Mouse (Mus musculus) heart, embryonic 14.5 days (tissue): ENCODE measurements at regions not wholly inside any gene's neighbourhood (a gene's known extent, or its start where the extent isn't known, plus 50 kb on each side); places are given as distances from the start of the nearest gene placed in this dataset.

Experiments
- ATAC-seq: fragments of 200-750 bp; cut with Nextera tagmentation; 2 replicates; pipeline ENCODE4 v1.8.0; 2017; ENCODE audit warnings: low read depth, moderate TSS enrichment; ENCODE audit not compliant: insufficient number of reproducible peaks, insufficient read depth, low FRiP score
- H3K27ac ChIP-seq, 2 experiments: fragments of 200-500 bp in 1 of 2; fragments of 300-500 bp in 1 of 2; sonication (generic) in 1 of 2; replicated peaks in 1 of 2; 2 replicates each; pipeline ENCODE4 v1.5.1; 2012 to 2014; ENCODE audit warnings: low read depth in 2 of 2, low read length in 2 of 2, control low read depth in 1 of 2, mild to moderate bottlenecking in 1 of 2, mixed read lengths in 1 of 2; ENCODE audit not compliant: control insufficient read depth in 1 of 2, insufficient read depth in 1 of 2
- H3K27me3 ChIP-seq: fragments of 300-500 bp; sonication (generic); 2 replicates; pipeline ENCODE4 v1.6.1; 2014; ENCODE audit warnings: mild to moderate bottlenecking, low read length, control low read depth; ENCODE audit not compliant: control insufficient read depth, insufficient read depth
- H3K36me3 ChIP-seq: fragments of 300-500 bp; sonication (generic); 2 replicates; pipeline ENCODE4 v1.6.1; 2014; ENCODE audit warnings: mild to moderate bottlenecking, control low read depth, low read length, mixed read lengths; ENCODE audit not compliant: control insufficient read depth, insufficient read depth
- H3K4me1 ChIP-seq, 2 experiments: fragments of 200-500 bp in 1 of 2; fragments of 300-500 bp in 1 of 2; sonication (generic) in 1 of 2; 2 replicates each; pipeline ENCODE4 v1.6.1; 2012 to 2014; ENCODE audit warnings: low read length in 2 of 2, control low read depth in 1 of 2, mixed read lengths in 1 of 2; ENCODE audit not compliant: control insufficient read depth in 2 of 2, insufficient read depth in 2 of 2
- H3K4me2 ChIP-seq: fragments of 300-500 bp; sonication (generic); 2 replicates; pipeline ENCODE4 v1.6.1; 2014; ENCODE audit warnings: mild to moderate bottlenecking, low read length
- H3K4me3 ChIP-seq, 2 experiments: fragments of 200-500 bp in 1 of 2; fragments of 300-500 bp in 1 of 2; sonication (generic) in 1 of 2; 2 replicates each; pipeline ENCODE4 v1.5.1; 2012 to 2014; ENCODE audit warnings: low read length in 2 of 2, mild to moderate bottlenecking in 2 of 2, control low read depth in 1 of 2, low read depth in 1 of 2, moderate library complexity in 1 of 2; ENCODE audit not compliant: control insufficient read depth in 1 of 2, insufficient read depth in 1 of 2
- H3K9ac ChIP-seq: fragments of 300-500 bp; sonication (generic); 2 replicates; pipeline ENCODE4 v1.6.1; 2014; ENCODE audit warnings: mild to moderate bottlenecking, low read length
- H3K9me3 ChIP-seq: fragments of 300-500 bp; sonication (generic); 2 replicates; pipeline ENCODE4 v1.6.1; 2016; ENCODE audit warnings: low read length, control low read depth; ENCODE audit not compliant: control insufficient read depth
- WGBS: fragments of 180-500 bp; shearing (Covaris S2); extraction: QIAGEN DNeasy Blood & Tissue Kit; methylation state at CpG from one replicate; pipeline ENCODE4 v1.1.7; 2014; 5-methylcytosine and 5-hydroxymethylcytosine counted together

DNA sequence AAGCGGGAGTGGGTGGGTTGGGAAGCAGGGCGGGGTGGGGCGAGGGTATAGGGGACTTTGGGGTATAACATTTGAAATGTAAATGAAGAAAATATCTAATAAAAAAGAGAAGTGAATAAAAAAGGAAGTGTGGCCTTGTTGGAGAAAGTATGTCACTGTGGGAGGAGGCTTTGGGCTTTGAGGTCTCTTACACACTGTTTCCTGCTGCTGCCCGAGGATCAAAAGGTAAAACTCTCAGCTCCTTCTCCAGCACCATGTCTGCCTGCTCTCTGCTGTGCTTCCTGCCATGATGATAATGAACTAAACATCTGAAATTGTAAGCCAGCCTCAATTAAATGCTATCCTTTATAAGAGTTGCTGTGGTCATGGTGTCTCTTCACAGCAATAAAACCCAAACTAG lies 94.8 kb upstream of the Frmd4a start:
- H3K9me3 ChIP-seq: no peaks in the 10 kb centered on the region
- ATAC-seq: no peak
- 78% methylated on average over 4 of the region's 4 CpGs for WGBS

DNA sequence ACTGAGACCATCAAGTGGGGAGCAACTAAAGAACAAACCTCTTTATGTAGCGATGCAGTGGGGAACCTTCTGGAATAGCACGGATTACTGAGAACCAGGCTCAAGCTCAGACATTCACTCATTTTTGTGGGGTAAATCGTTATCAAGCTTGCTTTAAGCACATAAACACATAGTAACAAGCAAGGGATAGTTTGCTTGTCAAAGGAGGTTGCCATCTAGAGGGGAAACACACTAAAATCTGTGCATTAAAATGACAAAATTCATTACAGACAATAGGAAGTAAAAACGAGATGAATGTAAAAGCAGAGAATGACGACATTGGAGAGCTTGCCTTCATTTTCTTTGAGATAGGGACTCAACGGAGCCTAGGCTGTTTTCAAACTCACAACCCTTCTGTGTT lies 92.8 kb upstream of the Frmd4a start:
- Histone ChIP-seq H3K27ac (no peak overlapping the region), H3K27me3 (no peaks in the 10 kb centered on the region), H3K4me2 (no peak overlapping the region), H3K9me3 (no peaks in the 10 kb centered on the region), H3K4me1 (no peaks in the 10 kb centered on the region), H3K36me3 (no peaks in the 10 kb centered on the region), H3K9ac (no peak overlapping the region), H3K4me3 (no peak overlapping the region)
- WGBS: 72% methylated on average over 6 of the region's 6 CpGs
- ATAC-seq: no peak

More for the DNA sequence above, 94.8 kb upstream of the Frmd4a start:
- Histone ChIP-seq H3K4me2 (no peak overlapping the region), H3K27ac (no peak overlapping the region), H3K4me3 (no peak overlapping the region), H3K4me1 (no peaks in the 10 kb centered on the region), H3K27me3 (no peaks in the 10 kb centered on the region), H3K36me3 (no peaks in the 10 kb centered on the region), H3K9ac (no peak overlapping the region)

DNA sequence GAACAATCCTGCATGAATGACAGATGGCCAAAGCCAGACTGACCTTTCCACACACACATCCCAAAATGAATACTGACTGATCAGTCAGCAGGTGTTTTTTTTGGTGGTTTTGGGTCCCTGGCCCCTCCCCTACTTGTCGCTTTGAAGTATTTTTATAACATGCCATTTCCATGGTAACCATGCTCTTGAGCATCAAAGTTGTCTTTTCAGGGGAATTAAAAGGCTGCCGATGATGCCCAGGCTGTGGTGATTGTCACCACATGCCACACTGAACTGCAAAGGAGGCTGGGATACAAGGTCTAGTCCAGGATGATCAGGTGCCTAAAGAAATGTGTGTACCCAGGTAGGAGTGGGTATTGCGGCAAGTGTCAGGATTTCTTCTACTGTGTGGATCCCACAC lies 92.3 kb upstream of the Frmd4a start:
- H3K27ac ChIP-seq: no peak overlapping the region
- H3K36me3 ChIP-seq: no peaks in the 10 kb centered on the region
- no peak for ATAC-seq
- no peak overlapping the region for H3K4me2 ChIP-seq
- H3K27me3 ChIP-seq: no peaks in the 10 kb centered on the region
- no peak overlapping the region for H3K9ac ChIP-seq
- no peaks in the 10 kb centered on the region for H3K9me3 ChIP-seq
- 85% methylated on average over 3 of the region's 3 CpGs for WGBS
- H3K4me3 ChIP-seq: no peak overlapping the region
- no peaks in the 10 kb centered on the region for H3K4me1 ChIP-seq

DNA sequence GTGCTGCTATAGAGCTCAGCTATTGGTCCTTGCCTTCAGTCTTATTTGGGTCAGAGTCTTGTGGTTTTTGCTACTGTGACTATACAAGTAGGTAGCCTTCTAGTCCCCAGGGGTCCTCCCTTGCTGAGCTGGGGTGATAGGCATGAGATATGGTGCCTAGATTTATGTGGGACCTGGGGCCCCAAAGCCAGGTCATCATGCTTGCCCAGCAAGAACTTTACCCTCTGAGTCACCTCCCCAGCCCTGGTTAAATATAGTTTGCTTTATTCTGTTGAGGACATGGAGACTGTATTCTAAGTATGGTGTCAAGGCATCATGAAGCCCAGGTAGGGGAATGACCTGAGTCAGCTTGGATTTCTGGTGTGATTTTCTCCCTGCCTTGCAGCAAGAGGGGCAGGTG lies 91.4 kb upstream of the Frmd4a start:
- no peak for ATAC-seq
- Histone ChIP-seq H3K4me2 (no peak overlapping the region), H3K27me3 (no peaks in the 10 kb centered on the region), H3K4me1 (no peaks in the 10 kb centered on the region), H3K9ac (no peak overlapping the region), H3K36me3 (no peaks in the 10 kb centered on the region), H3K9me3 (no peaks in the 10 kb centered on the region), H3K4me3 (no peak overlapping the region), H3K27ac (no peak overlapping the region)

DNA sequence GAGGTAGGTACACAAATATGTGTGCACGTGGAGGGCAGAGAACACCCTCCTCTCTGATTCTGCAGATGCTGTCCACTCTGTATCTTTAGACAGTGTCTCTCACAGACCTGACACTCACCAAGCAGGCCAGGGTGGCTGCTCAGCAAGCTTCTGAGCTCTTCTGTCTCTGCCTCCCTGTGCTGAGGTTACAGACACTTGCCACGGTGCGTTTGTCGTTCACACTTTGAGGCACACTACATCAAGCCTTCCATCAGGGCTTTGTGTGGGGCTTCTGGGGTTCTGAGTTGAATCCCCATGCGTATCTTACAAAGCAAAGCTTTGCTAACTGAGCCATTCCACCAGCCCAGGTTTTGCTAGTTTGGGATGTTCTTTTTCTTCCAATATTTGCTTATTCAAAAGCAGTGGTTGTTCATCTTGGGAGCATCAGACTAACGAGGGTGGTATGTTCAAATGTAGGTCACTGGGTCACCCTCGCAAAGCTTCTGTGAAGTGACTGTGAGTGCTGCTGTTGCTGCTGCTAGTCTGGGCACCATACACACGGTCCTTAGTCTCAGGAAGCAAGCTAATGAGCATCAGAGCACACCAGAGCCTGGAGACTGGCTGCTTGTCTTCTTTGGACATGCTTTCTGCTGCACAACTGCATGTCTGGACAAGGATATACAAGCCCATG lies 90.2 kb upstream of the Frmd4a start:
- H3K9me3 ChIP-seq: no peaks in the 10 kb centered on the region
- WGBS: 60% methylated on average over 8 of the region's 8 CpGs
- no peak overlapping the region for H3K4me3 ChIP-seq
- H3K36me3 ChIP-seq: no peaks in the 10 kb centered on the region
- H3K27ac ChIP-seq: no peak overlapping the region
- no peak overlapping the region for H3K4me2 ChIP-seq
- H3K4me1 ChIP-seq: no peaks in the 10 kb centered on the region
- H3K9ac ChIP-seq: no peak overlapping the region
- no peak for ATAC-seq
- no peaks in the 10 kb centered on the region for H3K27me3 ChIP-seq

DNA sequence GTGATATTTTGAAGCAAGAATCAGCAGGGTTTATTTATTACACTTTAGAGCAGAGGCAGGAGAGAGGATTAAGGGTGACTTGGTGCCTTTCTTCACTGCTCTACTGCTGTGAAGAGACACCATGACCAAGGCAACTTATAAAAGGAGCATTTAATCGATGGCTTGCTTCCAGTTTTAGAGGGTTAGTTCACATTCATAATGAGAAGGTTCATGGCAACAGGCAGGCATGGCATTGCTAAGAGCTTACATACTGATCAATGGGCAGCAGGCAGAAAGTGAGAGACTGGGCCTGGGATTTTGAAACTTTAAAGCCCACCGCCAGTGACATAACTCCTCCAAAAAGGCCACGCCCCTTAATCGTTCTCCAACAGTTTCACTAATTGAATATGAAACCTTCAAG lies 89.7 kb upstream of the Frmd4a start:
- no peaks in the 10 kb centered on the region for H3K4me1 ChIP-seq
- no peak overlapping the region for H3K27ac ChIP-seq
- WGBS: 82% methylated on average over 4 of the region's 4 CpGs

DNA sequence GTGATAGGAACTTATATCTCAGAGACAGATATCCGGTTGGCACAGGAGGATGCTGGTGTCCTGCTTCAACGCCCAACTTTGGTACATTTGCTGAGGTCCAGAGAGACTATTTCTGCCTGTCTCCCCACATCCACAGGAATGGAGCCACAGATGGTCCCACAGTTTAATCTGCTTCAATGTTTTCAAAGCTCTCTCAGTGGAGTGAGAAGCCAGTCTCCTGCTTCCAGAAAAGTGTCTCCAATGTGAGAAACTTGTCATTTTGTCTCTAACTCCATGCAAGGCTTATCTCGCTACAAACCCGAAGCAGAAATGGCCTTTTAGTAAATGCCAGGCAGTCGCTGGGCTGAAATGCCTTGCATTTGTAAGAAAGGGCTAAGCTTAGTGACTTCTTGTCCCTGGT lies 86.9 kb upstream of the Frmd4a start:
- WGBS: 70% methylated on average over 5 of the region's 5 CpGs
- Histone ChIP-seq H3K4me2 (no peak overlapping the region), H3K4me3 (no peak overlapping the region), H3K27ac (no peak overlapping the region), H3K9ac (no peak overlapping the region), H3K27me3 (no peaks in the 10 kb centered on the region), H3K36me3 (no peaks in the 10 kb centered on the region), H3K4me1 (no peaks in the 10 kb centered on the region), H3K9me3 (no peaks in the 10 kb centered on the region)
- no peak for ATAC-seq

More for the DNA sequence above, 89.7 kb upstream of the Frmd4a start:
- Histone ChIP-seq H3K9me3 (no peaks in the 10 kb centered on the region), H3K4me2 (no peak overlapping the region), H3K36me3 (no peaks in the 10 kb centered on the region), H3K27me3 (no peaks in the 10 kb centered on the region), H3K4me3 (no peak overlapping the region), H3K9ac (no peak overlapping the region)
- no peak for ATAC-seq

DNA sequence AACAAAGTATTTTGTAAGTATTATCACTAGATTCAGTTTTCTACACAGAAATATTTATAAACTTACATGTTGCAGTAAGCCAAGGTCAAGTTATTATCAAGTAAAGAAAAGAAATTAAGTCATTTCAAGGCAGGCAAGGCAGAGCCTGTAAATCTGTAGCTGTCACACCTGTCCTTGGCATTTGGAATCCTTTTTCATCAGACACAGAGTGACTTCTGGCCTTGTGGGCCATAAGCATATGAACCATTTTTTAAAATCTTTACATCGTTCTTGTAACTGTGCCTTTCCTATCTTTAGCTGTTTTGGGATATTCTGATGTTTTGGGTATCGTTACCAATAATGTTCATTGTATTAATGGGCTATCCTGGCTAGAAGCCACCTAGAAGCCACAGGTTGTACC lies 76.7 kb upstream of the Frmd4a start:
- 67% methylated on average over 2 of the region's 2 CpGs for WGBS

More for the DNA sequence above, 76.7 kb upstream of the Frmd4a start:
- no peak for ATAC-seq
- Histone ChIP-seq H3K27ac (no peak overlapping the region), H3K9me3 (no peaks in the 10 kb centered on the region), H3K4me3 (no peak overlapping the region), H3K9ac (no peak overlapping the region), H3K4me2 (no peak overlapping the region), H3K36me3 (no peaks in the 10 kb centered on the region), H3K4me1 (no peaks in the 10 kb centered on the region), H3K27me3 (no peaks in the 10 kb centered on the region)
